Mouse (Mus musculus): Measurements from ENCODE around the gene Chn2. TPM values are rescaled to one million over a fixed set of nuclear protein-coding genes. Genes with fewer than 3 reads are reported as not detected.

Gene Chn2
- polyA plus RNA-seq, 2 experiments from 2014 or later = 3.1 to 10.5 TPM

- ATAC-seq = no peak
Observed at GRCm38 (mm10) chr6:54297231-54297630, 257.9 kb downstream of the Chn2 start.

GRCm38 (mm10) chr6:54299417-54299816 lies 260.1 kb downstream of the Chn2 start:
- no peak for ATAC-seq

GRCm38 (mm10) chr6:54305777-54306176 lies 266.4 kb downstream of the Chn2 start:
- no peak for ATAC-seq

- ATAC-seq = no peak
Observed at GRCm38 (mm10) chr6:54313071-54313470, 273.7 kb downstream of the Chn2 start.

GRCm38 (mm10) chr6:54318618-54319017 lies 279.3 kb downstream of the Chn2 start:
- no peak for ATAC-seq

- no peak for ATAC-seq
Observed at GRCm38 (mm10) chr6:54319198-54319597, 279.8 kb downstream of the Chn2 start.

GRCm38 (mm10) chr6:54320236-54320635 lies 280.9 kb downstream of the Chn2 start:
- ATAC-seq = no peak

GRCm38 (mm10) chr6:54325246-54325885 lies 286.0 kb downstream of the Chn2 start, which contains the start of gene Prr15:
Gene Prr15, plus strand, starts transcription at chr6:54325835.
- no peak for ATAC-seq

GRCm38 (mm10) chr6:54326671-54327625 lies 287.6 kb downstream of the Chn2 start:
- no peak for ATAC-seq

- no peak for ATAC-seq
Observed at GRCm38 (mm10) chr6:54327626-54328003, 288.3 kb downstream of the Chn2 start.

GRCm38 (mm10) chr6:54328783-54329182 lies 289.4 kb downstream of the Chn2 start:
- no peak for ATAC-seq

- ATAC-seq = no peak
Observed at GRCm38 (mm10) chr6:54329598-54329997, 290.2 kb downstream of the Chn2 start.

GRCm38 (mm10) chr6:54330166-54330565 lies 290.8 kb downstream of the Chn2 start:
- ATAC-seq = no peak

- ATAC-seq = no peak
Observed at GRCm38 (mm10) chr6:54331765-54332164, 292.4 kb downstream of the Chn2 start.

- ATAC-seq = no peak
Observed at GRCm38 (mm10) chr6:54332203-54332602, 292.8 kb downstream of the Chn2 start.

- no peak for ATAC-seq
Observed at GRCm38 (mm10) chr6:54333116-54333651, 293.8 kb downstream of the Chn2 start.

- ATAC-seq = no peak
Observed at GRCm38 (mm10) chr6:54333652-54334396, 294.5 kb downstream of the Chn2 start.

GRCm38 (mm10) chr6:54337321-54337720 lies 298.0 kb downstream of the Chn2 start:
- no peak for ATAC-seq

GRCm38 (mm10) chr6:54341133-54341532 lies 301.8 kb downstream of the Chn2 start:
- no peak for ATAC-seq

GRCm38 (mm10) chr6:54342223-54342622 lies 302.9 kb downstream of the Chn2 start:
- no peak for ATAC-seq

Measured in CD4-positive, CD25-positive, alpha-beta regulatory T cell, adult 4 months (primary cell).